Comparison of ENCODE assay signal across 18 mouse cellular contexts in genomic region chr2:5040281-5041161, GRCm38 (mm10). TPM values are rescaled to one million over a fixed set of nuclear protein-coding genes. Genes with fewer than 3 reads are reported as not detected.
DNase-seq lines count a peak whose midpoint lies in the region; ATAC-seq and TF ChIP-seq lines count a peak whose summit lies in the region.
"Had no signal": no experiment of that assay in that cellular context is flagged by ENCODE, and none has a peak within 500 bp of the region (broad histone marks: within the 10 kb centered on the region; RNA-seq: fewer than 3 reads in every experiment).

No protein-coding gene starts in this region.

- H3K4me3 ChIP-seq in liver, embryonic 13.5 days (replicated peaks), result no peak overlapping the region
- H3K4me3 ChIP-seq in liver, embryonic 11.5 days (ENCODE audit: low read depth, low read length), result no peak overlapping the region
- H3K4me3 ChIP-seq in liver, postnatal 0 days (ENCODE audit: low read depth, low read length), result no peak overlapping the region
- H3K4me3 ChIP-seq: hindbrain, embryonic 10.5 days; limb, embryonic 15.5 days; midbrain, embryonic 15.5 days had no signal

- no peak for TF ChIP-seq CTCF in liver, postnatal 0 days (IDR thresholded peaks at IDR 0.05; ENCODE audit: low read depth)

- peaks cover 56% of the 10 kb centered on the region for H3K4me1 ChIP-seq in liver, embryonic 13.5 days (replicated peaks)
- H3K4me1 ChIP-seq in liver, embryonic 11.5 days (replicated peaks; ENCODE audit: control insufficient read depth, insufficient read depth, low read length), result peaks cover 36% of the 10 kb centered on the region
- H3K4me1 ChIP-seq in liver, postnatal 0 days (ENCODE audit: insufficient read depth), result peaks cover 24% of the 10 kb centered on the region

- no peak overlapping the region for H3K4me2 ChIP-seq in liver, embryonic 13.5 days
- no peak overlapping the region for H3K4me2 ChIP-seq in liver, embryonic 11.5 days
- H3K4me2 ChIP-seq in liver, postnatal 0 days (ENCODE audit: low read depth, low read length), result no peak overlapping the region
- H3K4me2 ChIP-seq: limb, embryonic 15.5 days; midbrain, embryonic 15.5 days had no signal

- peak overlapping the region; percentile 54 for H3K27ac ChIP-seq in liver, embryonic 13.5 days
- no peak overlapping the region for H3K27ac ChIP-seq in liver, embryonic 11.5 days (ENCODE audit: low read depth, low read length)
- H3K27ac ChIP-seq in liver, postnatal 0 days (ENCODE audit: low read depth), result no peak overlapping the region
- H3K27ac ChIP-seq: hindbrain, embryonic 10.5 days; kidney, postnatal 0 days; limb, embryonic 15.5 days; midbrain, embryonic 15.5 days had no signal

- H3K36me3 ChIP-seq in liver, embryonic 13.5 days, result peaks cover 46% of the 10 kb centered on the region
- no peaks in the 10 kb centered on the region for H3K36me3 ChIP-seq in liver, embryonic 11.5 days (ENCODE audit: control insufficient read depth, insufficient read depth, low read length)
- H3K36me3 ChIP-seq in liver, postnatal 0 days (replicated peaks; ENCODE audit: insufficient read depth, low read length), result peaks cover 64% of the 10 kb centered on the region
- H3K36me3 ChIP-seq: hindbrain, embryonic 10.5 days; limb, embryonic 15.5 days; midbrain, embryonic 15.5 days had no signal

- 47% methylated on average over 12 of the region's 12 CpGs for WGBS in liver, embryonic 13.5 days (ENCODE audit: insufficient replicate concordance)
- WGBS in liver, embryonic 11.5 days, result 59% methylated on average over 12 of the region's 12 CpGs
- 61% methylated on average over 12 of the region's 12 CpGs for WGBS in liver, postnatal 0 days (ENCODE audit: insufficient replicate concordance)

- no peak for DNase-seq in liver, embryonic 13.5 days
- no peak for DNase-seq in liver, embryonic 11.5 days (ENCODE audit: low spot score)
- peak; percentile 38 for DNase-seq in adrenal gland, postnatal 10 days
- no peak for DNase-seq in liver, postnatal 0 days
- DNase-seq in left cerebral cortex, adult 8-10 months (ENCODE audit: low spot score in 2 of 2), result no peak
- DNase-seq in urinary bladder, adult 18-20 months (ENCODE audit: low spot score in 2 of 2), result no peak
- DNase-seq in Muller cell, postnatal 12 days (ENCODE audit: inconsistent ontology term), result no peak
- DNase-seq: cerebellum, postnatal 14 days; lung, postnatal 36 days; right cerebral cortex, adult 18-20 months; thymus, postnatal 4 days had no signal

- no peaks in the 10 kb centered on the region for H3K9me3 ChIP-seq in liver, embryonic 13.5 days (replicated peaks)
- H3K9me3 ChIP-seq in liver, embryonic 11.5 days (ENCODE audit: control insufficient read depth, low read length), result no peaks in the 10 kb centered on the region
- H3K9me3 ChIP-seq in liver, postnatal 0 days (ENCODE audit: low read length), result no peaks in the 10 kb centered on the region
- H3K9me3 ChIP-seq: hindbrain, embryonic 10.5 days; limb, embryonic 15.5 days; midbrain, embryonic 15.5 days had no signal

- TF ChIP-seq EP300 in liver, postnatal 0 days (IDR thresholded peaks at IDR 0.05; ENCODE audit: low read depth), result peak; percentile 86

- H3K27me3 ChIP-seq in liver, embryonic 13.5 days, result no peaks in the 10 kb centered on the region
- H3K27me3 ChIP-seq in liver, embryonic 11.5 days (replicated peaks; ENCODE audit: control insufficient read depth, insufficient read depth, low read length), result no peaks in the 10 kb centered on the region
- no peaks in the 10 kb centered on the region for H3K27me3 ChIP-seq in liver, postnatal 0 days (ENCODE audit: insufficient read depth, low read length)
- H3K27me3 ChIP-seq: limb, embryonic 15.5 days; midbrain, embryonic 15.5 days; Patski had no signal

- no peak for ATAC-seq in liver, embryonic 13.5 days (ENCODE audit: low read depth)
- ATAC-seq in liver, embryonic 11.5 days (replicated peaks; ENCODE audit: low FRiP score), result no peak
- ATAC-seq in liver, postnatal 0 days, result no peak
- ATAC-seq: CD4-positive, CD25-positive, alpha-beta regulatory T cell, adult 4 months; inflammation-experienced regulatory T-cells, adult 6 months; midbrain, embryonic 15.5 days; Patski had no signal

- no peak overlapping the region for H3K9ac ChIP-seq in liver, embryonic 13.5 days
- H3K9ac ChIP-seq in liver, embryonic 11.5 days (ENCODE audit: low read depth, low read length), result no peak overlapping the region
- H3K9ac ChIP-seq in liver, postnatal 0 days (replicated peaks), result no peak overlapping the region
- H3K9ac ChIP-seq: limb, embryonic 15.5 days; midbrain, embryonic 15.5 days had no signal

RNA-seq across cellular contexts. Expression of gene Optn, which starts 23.3 kb away (rescaled TPM):
- polyA plus RNA-seq in liver, embryonic 13.5 days (2015; fragmentation: Nextera tagmentation; extraction: Ambion mirVana), result 15.2 and 18.4 TPM in 2 replicates
- 18.7 and 21.8 TPM in 2 replicates for polyA plus RNA-seq in liver, embryonic 11.5 days (2014; fragmentation: Nextera tagmentation; extraction: Ambion mirVana)
- total RNA-seq in adrenal gland, postnatal 10 days (2021), result 10 to 100 TPM; 62.8 to 75.2 TPM
- polyA plus RNA-seq in liver, postnatal 0 days (2015; fragmentation: Nextera tagmentation; extraction: Ambion mirVana), result 41.0 and 42.0 TPM in 2 replicates
- 10 to 100 TPM; 19.8 to 23.1 (median 21.7) TPM for total RNA-seq in left cerebral cortex, adult 8-10 months (2022)

RNA-seq across cellular contexts. Expression of gene Mcm10, which starts 27.9 kb away (rescaled TPM):
- 39.3 and 47.0 TPM in 2 replicates for polyA plus RNA-seq in liver, embryonic 13.5 days (2015; fragmentation: Nextera tagmentation; extraction: Ambion mirVana)
- polyA plus RNA-seq in liver, embryonic 11.5 days (2014; fragmentation: Nextera tagmentation; extraction: Ambion mirVana), result 77.2 and 84.4 TPM in 2 replicates
- total RNA-seq in adrenal gland, postnatal 10 days (2021), result 1 to 10 TPM; 9.3 to 9.5 TPM
- polyA plus RNA-seq in liver, postnatal 0 days (2015; fragmentation: Nextera tagmentation; extraction: Ambion mirVana), result 10.5 and 12.2 TPM in 2 replicates
- 1 to 10 TPM in 2 of 4 experiments, under 1 TPM in 2; 0.66 to 1.9 (median 1.1) TPM for total RNA-seq in left cerebral cortex, adult 8-10 months (2022)
